Mouse (Mus musculus) testis, adult 2 months (tissue): ENCODE measurements around the gene Ppih. TPM values are rescaled to one million over a fixed set of nuclear protein-coding genes. Genes with fewer than 3 reads are reported as not detected.

Source experiments
- H3K27ac ChIP-seq: fragments of 200-500 bp; 2 replicates; pipeline ENCODE4 v1.5.1; 2012; ENCODE audit warnings: low read depth, low read length; ENCODE audit not compliant: control insufficient read depth, insufficient read depth
- H3K27me3 ChIP-seq: fragments of 200-500 bp; 2 replicates; pipeline ENCODE4 v1.6.1; 2012; ENCODE audit warnings: mild to moderate bottlenecking, low read length, moderate library complexity; ENCODE audit not compliant: control insufficient read depth, insufficient read depth
- H3K36me3 ChIP-seq: fragments of 200-500 bp; 2 replicates; pipeline ENCODE4 v1.6.1; 2012; ENCODE audit warnings: mild to moderate bottlenecking, low read length; ENCODE audit not compliant: control insufficient read depth, insufficient read depth
- H3K4me1 ChIP-seq: fragments of 200-500 bp; 2 replicates; pipeline ENCODE4 v1.6.1; 2012; ENCODE audit warnings: low read length; ENCODE audit not compliant: control insufficient read depth, insufficient read depth
- H3K4me3 ChIP-seq: fragments of 200-500 bp; 2 replicates; pipeline ENCODE4 v1.5.1; 2012; ENCODE audit warnings: low read depth, mild to moderate bottlenecking, low read length, moderate library complexity, mixed read lengths; ENCODE audit not compliant: control insufficient read depth
- CTCF ChIP-seq: fragments of 200-500 bp; IDR thresholded peaks from 2 replicates; pipeline ENCODE4 v1.5.1; 2012; ENCODE audit warnings: low read depth, mild to moderate bottlenecking, inconsistent platforms, low read length, moderate library complexity; ENCODE audit not compliant: control insufficient read depth, insufficient read depth, insufficient replicate concordance
- POLR2A ChIP-seq: fragments of 200-500 bp; IDR thresholded peaks from 2 replicates; pipeline ENCODE4 v1.6.1; 2012; ENCODE audit warnings: low read depth, mild to moderate bottlenecking, inconsistent platforms, low read length, moderate library complexity; ENCODE audit not compliant: control insufficient read depth
- polyA plus RNA-seq: library from polyadenylated mRNA; depleted of rRNA; stranded (reverse); fragments of >200 nt; gene quantifications from 2 replicates; pipeline ENCODE4 v1.2.3, GENCODE M21; 2012

The Ppih gene
- polyA plus RNA-seq, 1 experiment: 28.9 TPM

GRCm38 (mm10) chr4:119338422-119338821 is 18.1 kb upstream of the Ppih start:
- TF ChIP-seq POLR2A: no peak
- TF ChIP-seq CTCF: no peak
- no peaks in the 10 kb centered on the region for H3K4me1 ChIP-seq
- H3K27ac ChIP-seq: no peak overlapping the region
- H3K36me3 ChIP-seq: no peaks in the 10 kb centered on the region; the same call in 1 of the 2 replicates
- H3K27me3 ChIP-seq: no peaks in the 10 kb centered on the region
- H3K4me3 ChIP-seq: no peak overlapping the region

GRCm38 (mm10) chr4:119333487-119333886 is 13.1 kb upstream of the Ppih start:
- H3K36me3 ChIP-seq: no peaks in the 10 kb centered on the region
- no peaks in the 10 kb centered on the region for H3K27me3 ChIP-seq
- no peak overlapping the region for H3K27ac ChIP-seq
- no peak overlapping the region for H3K4me3 ChIP-seq
- no peak for TF ChIP-seq POLR2A
- no peak for TF ChIP-seq CTCF
- H3K4me1 ChIP-seq: no peaks in the 10 kb centered on the region

GRCm38 (mm10) chr4:119320896-119321550 is 677 bp upstream of the Ppih start:
- peak overlapping the region; percentile 90 for H3K27ac ChIP-seq
- no peaks in the 10 kb centered on the region for H3K27me3 ChIP-seq
- TF ChIP-seq POLR2A: no peak
- no peak for TF ChIP-seq CTCF
- H3K36me3 ChIP-seq: no peaks in the 10 kb centered on the region
- peaks cover 7% of the 10 kb centered on the region for H3K4me1 ChIP-seq
- H3K4me3 ChIP-seq: peak overlapping the region; percentile 92

- TF ChIP-seq CTCF (no peak), POLR2A (no peak)
- Histone ChIP-seq H3K4me3 (no peak overlapping the region), H3K4me1 (no peaks in the 10 kb centered on the region), H3K27me3 (no peaks in the 10 kb centered on the region), H3K27ac (no peak overlapping the region), H3K36me3 (no peaks in the 10 kb centered on the region)
Observed at GRCm38 (mm10) chr4:119313756-119314155, 6.6 kb downstream of the Ppih start.

GRCm38 (mm10) chr4:119305418-119305817 is 14.9 kb downstream of the Ppih start:
- Histone ChIP-seq H3K4me3 (no peak overlapping the region), H3K27ac (no peak overlapping the region), H3K36me3 (no peaks in the 10 kb centered on the region), H3K4me1 (no peaks in the 10 kb centered on the region), H3K27me3 (no peaks in the 10 kb centered on the region)
- TF ChIP-seq POLR2A (no peak), CTCF (no peak)

GRCm38 (mm10) chr4:119303291-119303690 is 17.1 kb downstream of the Ppih start:
- Histone ChIP-seq H3K4me1 (no peaks in the 10 kb centered on the region), H3K27ac (no peak overlapping the region), H3K4me3 (no peak overlapping the region), H3K36me3 (no peaks in the 10 kb centered on the region), H3K27me3 (no peaks in the 10 kb centered on the region)
- no peak for TF ChIP-seq CTCF
- TF ChIP-seq POLR2A: no peak

- no peaks in the 10 kb centered on the region for H3K27me3 ChIP-seq
- H3K36me3 ChIP-seq: no peaks in the 10 kb centered on the region
- no peak for TF ChIP-seq CTCF
- TF ChIP-seq POLR2A: no peak
- no peak overlapping the region for H3K4me3 ChIP-seq
- H3K27ac ChIP-seq: no peak overlapping the region
- H3K4me1 ChIP-seq: no peaks in the 10 kb centered on the region
Observed at GRCm38 (mm10) chr4:119301777-119302176, 18.6 kb downstream of the Ppih start.

- H3K36me3 ChIP-seq: no peaks in the 10 kb centered on the region
- no peak overlapping the region for H3K27ac ChIP-seq
- peaks cover 3% of the 10 kb centered on the region for H3K4me1 ChIP-seq
- no peaks in the 10 kb centered on the region for H3K27me3 ChIP-seq
- no peak for TF ChIP-seq CTCF
- TF ChIP-seq POLR2A: no peak
- H3K4me3 ChIP-seq: no peak overlapping the region
Observed at GRCm38 (mm10) chr4:119300761-119301160, 19.6 kb downstream of the Ppih start.
